Mouse (Mus musculus): ENCODE results near the gene Gm572. TPM values are rescaled to one million over a fixed set of nuclear protein-coding genes. Genes with fewer than 3 reads are reported as not detected.

The Gm572 gene
- polyA plus RNA-seq (2014; fragmentation: Nextera tagmentation; extraction: Ambion mirVana) = not detected in 2 replicates

- 69% methylated on average over 15 of the region's 15 CpGs for WGBS
- H3K27ac ChIP-seq (ENCODE audit: low read depth, low read length) = no peak within 1 kb of the TSS
- ATAC-seq (replicated peaks; ENCODE audit: low FRiP score) (0 out of 2 replicates have a peak, but pooled peaks have one; percentile 18), DNase-seq (ENCODE audit: low spot score) (no peak)
- H3K4me2 ChIP-seq (ENCODE audit: low read depth, low read length, severe bottlenecking) = peak within 1 kb of the TSS; percentile 31; the same call in 1 of the 2 replicates
- no peaks in the 10 kb centered on the region for H3K36me3 ChIP-seq (ENCODE audit: control insufficient read depth, insufficient read depth, low read length)
- no peaks in the 10 kb centered on the region; the same call in 1 of the 2 replicates for H3K4me1 ChIP-seq (replicated peaks; ENCODE audit: control insufficient read depth, insufficient read depth, low read length)
- H3K9ac ChIP-seq (ENCODE audit: low read length) = no peak within 1 kb of the TSS
- no peaks in the 10 kb centered on the region for H3K27me3 ChIP-seq (ENCODE audit: control insufficient read depth, insufficient read depth, low read length)
- H3K4me3 ChIP-seq (ENCODE audit: low read depth, low read length) = no peak within 1 kb of the TSS
- no peaks in the 10 kb centered on the region for H3K9me3 ChIP-seq (ENCODE audit: control insufficient read depth, low read length)
Measured at GRCm38 (mm10) chr4:148643291-148644156, at the start of gene Gm572. TSS of gene Gm572 (plus strand) at chr4:148643317.

GRCm38 (mm10) chr4:148593996-148594395 is 49.1 kb upstream of the Gm572 start:
- peaks cover 9% of the 10 kb centered on the region for H3K36me3 ChIP-seq (ENCODE audit: control insufficient read depth, insufficient read depth, low read length)
- no peak overlapping the region for H3K4me2 ChIP-seq (ENCODE audit: low read depth, low read length, severe bottlenecking)

GRCm38 (mm10) chr4:148595916-148596315 is 47.2 kb upstream of the Gm572 start:
- no peak overlapping the region for H3K27ac ChIP-seq (ENCODE audit: low read depth, low read length)
- H3K4me3 ChIP-seq (ENCODE audit: low read depth, low read length) = no peak overlapping the region
- H3K27me3 ChIP-seq (ENCODE audit: control insufficient read depth, insufficient read depth, low read length) = no peaks in the 10 kb centered on the region
- H3K9ac ChIP-seq (ENCODE audit: low read length) = no peak overlapping the region
- DNase-seq (ENCODE audit: low spot score) (no peak), ATAC-seq (replicated peaks; ENCODE audit: low FRiP score) (no peak)
- peaks cover 7% of the 10 kb centered on the region; the same call in 1 of the 2 replicates for H3K4me1 ChIP-seq (replicated peaks; ENCODE audit: control insufficient read depth, insufficient read depth, low read length)
- peaks cover 11% of the 10 kb centered on the region for H3K36me3 ChIP-seq (ENCODE audit: control insufficient read depth, insufficient read depth, low read length)
- 55% methylated on average over 6 of the region's 6 CpGs for WGBS
- H3K4me2 ChIP-seq (ENCODE audit: low read depth, low read length, severe bottlenecking) = no peak overlapping the region
- peaks cover 3% of the 10 kb centered on the region; the same call in 1 of the 2 replicates for H3K9me3 ChIP-seq (ENCODE audit: control insufficient read depth, low read length)

More at GRCm38 (mm10) chr4:148593996-148594395, 49.1 kb upstream of the Gm572 start:
- peaks cover 3% of the 10 kb centered on the region; the same call in 1 of the 2 replicates for H3K9me3 ChIP-seq (ENCODE audit: control insufficient read depth, low read length)
- no peak overlapping the region for H3K4me3 ChIP-seq (ENCODE audit: low read depth, low read length)
- H3K4me1 ChIP-seq (replicated peaks; ENCODE audit: control insufficient read depth, insufficient read depth, low read length) = peaks cover 9% of the 10 kb centered on the region
- DNase-seq (ENCODE audit: low spot score) (no peak), ATAC-seq (replicated peaks; ENCODE audit: low FRiP score) (no peak)
- no peak overlapping the region for H3K9ac ChIP-seq (ENCODE audit: low read length)
- no peak overlapping the region for H3K27ac ChIP-seq (ENCODE audit: low read depth, low read length)
- 96% methylated on average over 11 of the region's 11 CpGs for WGBS
- H3K27me3 ChIP-seq (ENCODE audit: control insufficient read depth, insufficient read depth, low read length) = no peaks in the 10 kb centered on the region

GRCm38 (mm10) chr4:148596731-148597130 is 46.4 kb upstream of the Gm572 start:
- 95% methylated on average over 3 of the region's 3 CpGs for WGBS
- H3K9me3 ChIP-seq (ENCODE audit: control insufficient read depth, low read length) = peaks cover 3% of the 10 kb centered on the region; the same call in 1 of the 2 replicates
- H3K4me2 ChIP-seq (ENCODE audit: low read depth, low read length, severe bottlenecking) = no peak overlapping the region
- no peak overlapping the region for H3K27ac ChIP-seq (ENCODE audit: low read depth, low read length)
- peaks cover 11% of the 10 kb centered on the region for H3K36me3 ChIP-seq (ENCODE audit: control insufficient read depth, insufficient read depth, low read length)
- H3K9ac ChIP-seq (ENCODE audit: low read length) = no peak overlapping the region
- H3K4me3 ChIP-seq (ENCODE audit: low read depth, low read length) = no peak overlapping the region
- H3K4me1 ChIP-seq (replicated peaks; ENCODE audit: control insufficient read depth, insufficient read depth, low read length) = peaks cover 7% of the 10 kb centered on the region; the same call in 1 of the 2 replicates
- no peak for ATAC-seq (replicated peaks; ENCODE audit: low FRiP score)
- H3K27me3 ChIP-seq (ENCODE audit: control insufficient read depth, insufficient read depth, low read length) = no peaks in the 10 kb centered on the region
- DNase-seq (ENCODE audit: low spot score) = no peak

GRCm38 (mm10) chr4:148598826-148599225 is 44.3 kb upstream of the Gm572 start:
- Histone ChIP-seq H3K4me3 (ENCODE audit: low read depth, low read length) (no peak overlapping the region), H3K4me2 (ENCODE audit: low read depth, low read length, severe bottlenecking) (no peak overlapping the region), H3K27ac (ENCODE audit: low read depth, low read length) (no peak overlapping the region), H3K27me3 (ENCODE audit: control insufficient read depth, insufficient read depth, low read length) (no peaks in the 10 kb centered on the region), H3K9ac (ENCODE audit: low read length) (no peak overlapping the region), H3K9me3 (ENCODE audit: control insufficient read depth, low read length) (peaks cover 3% of the 10 kb centered on the region; the same call in 1 of the 2 replicates), H3K4me1 (replicated peaks; ENCODE audit: control insufficient read depth, insufficient read depth, low read length) (peaks cover 3% of the 10 kb centered on the region; the same call in 1 of the 2 replicates), H3K36me3 (ENCODE audit: control insufficient read depth, insufficient read depth, low read length) (peaks cover 11% of the 10 kb centered on the region)
- DNase-seq (ENCODE audit: low spot score) (no peak), ATAC-seq (replicated peaks; ENCODE audit: low FRiP score) (no peak)
- 96% methylated on average over 12 of the region's 12 CpGs for WGBS

- Histone ChIP-seq H3K4me1 (replicated peaks; ENCODE audit: control insufficient read depth, insufficient read depth, low read length) (no peaks in the 10 kb centered on the region; the same call in 1 of the 2 replicates), H3K9me3 (ENCODE audit: control insufficient read depth, low read length) (peaks cover 3% of the 10 kb centered on the region; the same call in 1 of the 2 replicates), H3K9ac (ENCODE audit: low read length) (no peak overlapping the region), H3K27ac (ENCODE audit: low read depth, low read length) (no peak overlapping the region), H3K4me2 (ENCODE audit: low read depth, low read length, severe bottlenecking) (no peak overlapping the region), H3K36me3 (ENCODE audit: control insufficient read depth, insufficient read depth, low read length) (peaks cover 4% of the 10 kb centered on the region; the same call in 1 of the 2 replicates), H3K27me3 (ENCODE audit: control insufficient read depth, insufficient read depth, low read length) (no peaks in the 10 kb centered on the region), H3K4me3 (ENCODE audit: low read depth, low read length) (no peak overlapping the region)
- no peak for ATAC-seq (replicated peaks; ENCODE audit: low FRiP score)
- DNase-seq (ENCODE audit: low spot score) = no peak
- 89% methylated on average over 4 of the region's 4 CpGs for WGBS
Measured at GRCm38 (mm10) chr4:148600316-148600715, 42.8 kb upstream of the Gm572 start.

- Histone ChIP-seq H3K27ac (ENCODE audit: low read depth, low read length) (no peak overlapping the region), H3K4me1 (replicated peaks; ENCODE audit: control insufficient read depth, insufficient read depth, low read length) (no peaks in the 10 kb centered on the region), H3K27me3 (ENCODE audit: control insufficient read depth, insufficient read depth, low read length) (no peaks in the 10 kb centered on the region), H3K4me3 (ENCODE audit: low read depth, low read length) (no peak overlapping the region), H3K9ac (ENCODE audit: low read length) (no peak overlapping the region), H3K4me2 (ENCODE audit: low read depth, low read length, severe bottlenecking) (no peak overlapping the region), H3K9me3 (ENCODE audit: control insufficient read depth, low read length) (peaks cover 3% of the 10 kb centered on the region; the same call in 1 of the 2 replicates), H3K36me3 (ENCODE audit: control insufficient read depth, insufficient read depth, low read length) (peaks cover 4% of the 10 kb centered on the region; the same call in 1 of the 2 replicates)
- WGBS = 89% methylated on average over 4 of the region's 4 CpGs
- ATAC-seq (replicated peaks; ENCODE audit: low FRiP score) (no peak), DNase-seq (ENCODE audit: low spot score) (no peak)
Measured at GRCm38 (mm10) chr4:148601871-148602270, 41.2 kb upstream of the Gm572 start.

GRCm38 (mm10) chr4:148602357-148603120 is 40.6 kb upstream of the Gm572 start, which contains the start of gene Masp2:
TSS of gene Masp2 (plus strand) at chr4:148602554.
- H3K9ac ChIP-seq (ENCODE audit: low read length) = no peak within 1 kb of the TSS
- H3K4me3 ChIP-seq (ENCODE audit: low read depth, low read length) = no peak within 1 kb of the TSS
- H3K4me2 ChIP-seq (ENCODE audit: low read depth, low read length, severe bottlenecking) = no peak within 1 kb of the TSS
- no peaks in the 10 kb centered on the region for H3K27me3 ChIP-seq (ENCODE audit: control insufficient read depth, insufficient read depth, low read length)
- ATAC-seq (replicated peaks; ENCODE audit: low FRiP score) (no peak), DNase-seq (ENCODE audit: low spot score) (peak; percentile 39)
- H3K4me1 ChIP-seq (replicated peaks; ENCODE audit: control insufficient read depth, insufficient read depth, low read length) = no peaks in the 10 kb centered on the region
- H3K9me3 ChIP-seq (ENCODE audit: control insufficient read depth, low read length) = peaks cover 3% of the 10 kb centered on the region; the same call in 1 of the 2 replicates
- WGBS = 90% methylated on average over 14 of the region's 14 CpGs
- peaks cover 4% of the 10 kb centered on the region; the same call in 1 of the 2 replicates for H3K36me3 ChIP-seq (ENCODE audit: control insufficient read depth, insufficient read depth, low read length)
- H3K27ac ChIP-seq (ENCODE audit: low read depth, low read length) = no peak within 1 kb of the TSS

Measured in forebrain, embryonic 11.5 days (tissue).